8 mouse cellular contexts compared by ENCODE assay signal in genomic region chr15:67898959-67899403, GRCm38 (mm10).
DNase-seq lines count a peak whose midpoint lies in the region; ATAC-seq and TF ChIP-seq lines count a peak whose summit lies in the region.

No protein-coding gene starts in this region.

- TF ChIP-seq CTCF in lung, embryonic 14.5 days (IDR thresholded peaks at IDR 0.05; ENCODE audit: low read depth) = no peak

- no peaks in the 10 kb centered on the region for H3K36me3 ChIP-seq in lung, embryonic 14.5 days (ENCODE audit: insufficient read depth)
- no peaks in the 10 kb centered on the region for H3K36me3 ChIP-seq in liver, embryonic 12.5 days

- H3K4me1 ChIP-seq in lung, embryonic 14.5 days (ENCODE audit: insufficient read depth) = no peaks in the 10 kb centered on the region
- H3K4me1 ChIP-seq in liver, embryonic 12.5 days = no peaks in the 10 kb centered on the region

- no peaks in the 10 kb centered on the region for H3K9me3 ChIP-seq in lung, embryonic 14.5 days (ENCODE audit: low read depth, low read length)
- no peaks in the 10 kb centered on the region for H3K9me3 ChIP-seq in liver, embryonic 12.5 days (replicated peaks)

- 0 out of 2 replicates have a peak, but pooled peaks have one; percentile 39 for ATAC-seq in lung, embryonic 14.5 days (ENCODE audit: insufficient read depth)
- no peak for ATAC-seq in liver, embryonic 12.5 days

- H3K4me3 ChIP-seq in lung, embryonic 14.5 days (ENCODE audit: low read depth, low read length) = no peak overlapping the region
- no peak overlapping the region for H3K4me3 ChIP-seq in liver, embryonic 12.5 days

- peak; percentile 50 to 87 for DNase-seq in cerebellum, postnatal 4 days (ENCODE audit: low spot score in 2 of 2)
- no peak for DNase-seq in cerebellum, postnatal 36 days
- peak; percentile 84 for DNase-seq in Muller cell, postnatal 12 days (ENCODE audit: inconsistent ontology term)
- DNase-seq in frontal cortex, postnatal 14 days (ENCODE audit: low spot score in 2 of 2) = peak; percentile 37 to 53
- peak; percentile 25 for DNase-seq in kidney, postnatal 10 days
- peak; percentile 59 for DNase-seq in lung, embryonic 14.5 days
- DNase-seq in right cerebral cortex, postnatal 25 days = peak; percentile 51

- H3K4me2 ChIP-seq in lung, embryonic 14.5 days = no peak overlapping the region
- no peak overlapping the region for H3K4me2 ChIP-seq in liver, embryonic 12.5 days

- H3K9ac ChIP-seq in lung, embryonic 14.5 days = no peak overlapping the region
- H3K9ac ChIP-seq in liver, embryonic 12.5 days = no peak overlapping the region

- 68% methylated on average over 3 of the region's 3 CpGs for WGBS in lung, embryonic 14.5 days
- WGBS in liver, embryonic 12.5 days (ENCODE audit: insufficient replicate concordance) = 67% methylated on average over 3 of the region's 3 CpGs

- H3K27me3 ChIP-seq in lung, embryonic 14.5 days (ENCODE audit: insufficient read depth, low read length) = no peaks in the 10 kb centered on the region
- no peaks in the 10 kb centered on the region for H3K27me3 ChIP-seq in liver, embryonic 12.5 days (replicated peaks)

- H3K27ac ChIP-seq in lung, embryonic 14.5 days (ENCODE audit: low read depth) = no peak overlapping the region
- no peak overlapping the region for H3K27ac ChIP-seq in liver, embryonic 12.5 days

Comparison
In these comparisons a context has a peak if more than half of its experiments do, and no peak if none do; other contexts are left out.
1. DNase-seq: peak in cerebellum, postnatal 4 days (2 of 2), Muller cell, postnatal 12 days (single experiment), frontal cortex, postnatal 14 days (2 of 2), kidney, postnatal 10 days (single experiment), lung, embryonic 14.5 days (single experiment) and right cerebral cortex, postnatal 25 days (single experiment); none in cerebellum, postnatal 36 days (0 of 2).